Comparison of ENCODE assay signal across 8 mouse cellular contexts in genomic region chr9:51102963-51103807, GRCm38 (mm10). TPM values are rescaled to one million over a fixed set of nuclear protein-coding genes. Genes with fewer than 3 reads are reported as not detected.
DNase-seq lines count a peak whose midpoint lies in the region; TF ChIP-seq lines count a peak whose summit lies in the region.

No protein-coding gene starts in this region.

- TF ChIP-seq CTCF in heart, adult 2 months (IDR thresholded peaks at IDR 0.05): no peak

- WGBS in heart, adult 2 months: 4% methylated on average over 44 of the region's 44 CpGs

- no peaks in the 10 kb centered on the region for H3K4me1 ChIP-seq in heart, adult 2 months (ENCODE audit: control insufficient read depth, insufficient read depth, low read length)

- H3K4me3 ChIP-seq in heart, adult 2 months: peak overlapping the region; percentile 55

- H3K79me2 ChIP-seq in heart, adult 2 months (replicated peaks; ENCODE audit: control insufficient read depth, insufficient read depth, low read length): no peaks in the 10 kb centered on the region

- TF ChIP-seq POLR2A in heart, adult 2 months (IDR thresholded peaks at IDR 0.05; ENCODE audit: insufficient read depth, low read depth, low read length): no peak

- TF ChIP-seq EP300 in heart, adult 2 months (IDR thresholded peaks at IDR 0.05; ENCODE audit: insufficient read depth, low read depth, low read length): no peak

- H3K27ac ChIP-seq in heart, adult 2 months: no peak overlapping the region; the same call in 1 of the 2 replicates

- DNase-seq in spleen, postnatal 4 days (ENCODE audit: low spot score in 2 of 2): peak; percentile 13 to 64
- no peak for DNase-seq in spleen, postnatal 36 days (ENCODE audit: low spot score in 2 of 2)
- DNase-seq in embryo, embryonic 11 days: peak; percentile 78
- peak; percentile 41 to 54 for DNase-seq in heart, adult 2 months
- peak; percentile 40 for DNase-seq in kidney, adult 18-20 months
- DNase-seq in liver: peak; percentile 25
- DNase-seq in naive thymus-derived CD4-positive, alpha-beta T cell, adult 2 months (ENCODE audit: low read depth): peak; percentile 20
- peak; percentile 70 for DNase-seq in testis, postnatal 14 days (ENCODE audit: low spot score)

- peak overlapping the region; percentile 9 for H3K9ac ChIP-seq in heart, adult 2 months (ENCODE audit: low read depth, low read length)

- no peaks in the 10 kb centered on the region; the same call in 1 of the 2 replicates for H3K36me3 ChIP-seq in heart, adult 2 months (ENCODE audit: control insufficient read depth, insufficient read depth, low read length)

- intact Hi-C loops in heart, adult 2 months (cut with DNase I): no loop called here

- H3K27me3 ChIP-seq in heart, adult 2 months (ENCODE audit: control insufficient read depth, insufficient read depth, low read length): peaks cover 2% of the 10 kb centered on the region

RNA-seq across cellular contexts. Expression of gene 4833427G06Rik, which starts 1.3 kb away (rescaled TPM):
- not detected for total RNA-seq in heart, adult 2 months (2021)
- polyA plus RNA-seq in heart, adult 2 months (2012; rRNA removed): 0.12 TPM in 1 of 2 replicates, not detected in the other

RNA-seq across cellular contexts. Expression of gene Layn, which starts 26.3 kb away (rescaled TPM):
- total RNA-seq in heart, adult 2 months (2021): 1 to 10 TPM; 7.6 to 7.7 TPM
- polyA plus RNA-seq in heart, adult 2 months (2012; rRNA removed): 3.0 and 3.1 TPM in 2 replicates

RNA-seq across cellular contexts. Expression of gene Btg4, which starts 42.5 kb away (rescaled TPM):
- not detected for total RNA-seq in heart, adult 2 months (2021)
- not detected in 2 replicates for polyA plus RNA-seq in heart, adult 2 months (2012; rRNA removed)

Comparison
In these comparisons a context has a peak if more than half of its experiments do, and no peak if none do; other contexts are left out.
1. DNase-seq: peak in spleen, postnatal 4 days (2 of 2), embryo, embryonic 11 days (single experiment), heart, adult 2 months (2 of 2), kidney, adult 18-20 months (single experiment), liver (single experiment), naive thymus-derived CD4-positive, alpha-beta T cell, adult 2 months (single experiment) and testis, postnatal 14 days (single experiment); none in spleen, postnatal 36 days (0 of 2).